Mouse (Mus musculus) embryonic facial prominence, embryonic 12.5 days (tissue): ENCODE measurements around the gene Arl8a. TPM values are rescaled to one million over a fixed set of nuclear protein-coding genes. Genes with fewer than 3 reads are reported as not detected.

Experiments used
- ATAC-seq: fragments of 200-750 bp; cut with Nextera tagmentation; 2 replicates; pipeline ENCODE4 v1.8.0; 2017; ENCODE audit not compliant: insufficient number of reproducible peaks, insufficient read depth, low FRiP score, low TSS enrichment
- H3K27ac ChIP-seq: fragments of 300-500 bp; sonication (generic); 2 replicates; pipeline ENCODE4 v1.5.1; 2016; ENCODE audit warnings: mild to moderate bottlenecking
- H3K27me3 ChIP-seq: fragments of 300-500 bp; sonication (generic); 2 replicates; pipeline ENCODE4 v1.6.1; 2016; ENCODE audit warnings: mild to moderate bottlenecking, moderate library complexity
- H3K36me3 ChIP-seq: fragments of 300-500 bp; sonication (generic); 2 replicates; pipeline ENCODE4 v1.6.1; 2016; ENCODE audit warnings: mild to moderate bottlenecking
- H3K4me1 ChIP-seq: fragments of 300-500 bp; sonication (generic); 2 replicates; pipeline ENCODE4 v1.6.1; 2016
- H3K4me2 ChIP-seq: fragments of 300-500 bp; sonication (generic); replicated peaks from 2 replicates; pipeline ENCODE4 v1.6.1; 2016; ENCODE audit warnings: mild to moderate bottlenecking, moderate library complexity
- H3K4me3 ChIP-seq: fragments of 300-500 bp; sonication (generic); 2 replicates; pipeline ENCODE4 v1.5.1; 2016; ENCODE audit warnings: mild to moderate bottlenecking
- H3K9ac ChIP-seq: fragments of 300-500 bp; sonication (generic); 2 replicates; pipeline ENCODE4 v1.6.1; 2016; ENCODE audit warnings: mild to moderate bottlenecking, moderate library complexity
- H3K9me3 ChIP-seq: fragments of 300-500 bp; sonication (generic); 2 replicates; pipeline ENCODE4 v1.6.1; 2016; ENCODE audit warnings: mild to moderate bottlenecking, moderate library complexity
- WGBS: fragments of 180-500 bp; shearing (Covaris S2); methylation state at CpG from one replicate; pipeline ENCODE4 v1.1.7; 2016; 5-methylcytosine and 5-hydroxymethylcytosine counted together
- polyA plus RNA-seq: library from polyadenylated mRNA; unstranded; fragments of >200 nt; fragmentation: Nextera tagmentation; extraction: Ambion mirVana; gene quantifications from 2 replicates; pipeline ENCODE4 v1.2.1, GENCODE M21; 2016

Gene Arl8a
- polyA plus RNA-seq, 1 experiment from 2014 or later: 81.2 TPM

GRCm38 (mm10) chr1:135125990-135126389 lies 20.6 kb upstream of the Arl8a start:
- H3K27ac ChIP-seq: peak overlapping the region; percentile 86

DNA sequence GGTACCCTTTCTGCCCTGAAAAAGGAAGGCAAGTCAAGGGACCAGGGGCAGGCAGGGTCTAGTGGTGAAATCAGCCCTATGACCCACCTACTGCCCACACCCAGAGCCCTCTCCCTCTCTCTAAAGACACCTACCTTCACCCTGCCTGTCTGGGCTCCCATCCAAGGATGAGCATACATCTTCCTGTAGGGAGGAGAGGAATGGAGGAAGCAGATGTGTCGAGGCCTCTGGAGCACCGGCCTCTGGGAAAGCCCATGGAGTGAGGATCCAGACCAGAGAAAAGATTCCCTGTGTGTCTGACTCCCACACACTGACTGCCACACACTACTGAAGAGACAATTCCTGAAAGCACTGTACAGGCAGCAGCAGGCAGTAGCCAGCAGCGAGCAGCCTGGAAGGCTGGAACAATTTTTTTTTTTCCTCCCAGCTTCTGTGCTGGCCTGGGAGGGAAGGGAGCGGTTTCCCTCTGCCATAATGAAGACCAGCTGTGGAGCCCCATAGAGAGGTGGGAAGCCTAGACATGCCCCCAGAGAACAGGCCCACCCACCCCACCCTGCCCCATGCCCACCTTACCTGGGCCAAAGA lies 20.1 kb upstream of the Arl8a start:
- WGBS: 30% methylated on average over 4 of the region's 4 CpGs
- Histone ChIP-seq H3K36me3 (no peaks in the 10 kb centered on the region), H3K9ac (peak overlapping the region; percentile 7; the same call in 1 of the 2 replicates), H3K27ac (peak overlapping the region; percentile 86), H3K4me2 (no peak overlapping the region), H3K27me3 (peaks cover 8% of the 10 kb centered on the region; the same call in 1 of the 2 replicates), H3K9me3 (no peaks in the 10 kb centered on the region), H3K4me1 (peaks cover 51% of the 10 kb centered on the region), H3K4me3 (no peak overlapping the region)
- ATAC-seq: no peak

More at GRCm38 (mm10) chr1:135125990-135126389, 20.6 kb upstream of the Arl8a start:
- no peaks in the 10 kb centered on the region for H3K36me3 ChIP-seq
- H3K9ac ChIP-seq: no peak overlapping the region
- H3K27me3 ChIP-seq: peaks cover 8% of the 10 kb centered on the region; the same call in 1 of the 2 replicates
- 51% methylated on average over 8 of the region's 8 CpGs for WGBS
- H3K4me3 ChIP-seq: no peak overlapping the region
- no peak for ATAC-seq
- no peaks in the 10 kb centered on the region for H3K9me3 ChIP-seq
- peaks cover 45% of the 10 kb centered on the region for H3K4me1 ChIP-seq
- H3K4me2 ChIP-seq: peak overlapping the region; percentile 23; the same call in 1 of the 2 replicates

DNA sequence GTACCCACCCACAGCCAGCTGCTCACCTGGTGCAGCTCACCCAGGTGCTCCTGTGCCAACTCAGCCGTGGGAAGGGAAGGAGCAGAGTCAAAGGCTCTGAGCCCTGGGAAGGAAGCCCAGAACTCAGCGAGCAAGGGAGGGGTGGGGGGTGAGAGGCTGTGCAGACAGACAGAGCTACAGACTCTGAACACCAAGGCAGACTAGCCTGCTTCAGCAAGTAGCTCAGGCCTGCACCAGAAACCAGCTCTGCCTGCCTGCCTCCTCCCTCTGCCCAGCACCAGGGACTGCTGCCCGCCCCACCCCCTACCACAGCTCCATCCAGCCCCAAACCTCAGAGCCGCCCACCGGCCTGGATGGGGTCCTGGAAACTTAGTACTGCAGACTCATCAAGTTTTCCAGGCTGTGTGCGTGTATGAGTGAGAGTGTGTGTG lies 18.6 kb upstream of the Arl8a start:
- WGBS: 41% methylated on average over 6 of the region's 6 CpGs
- Histone ChIP-seq H3K4me2 (no peak overlapping the region), H3K36me3 (no peaks in the 10 kb centered on the region), H3K9me3 (no peaks in the 10 kb centered on the region), H3K27ac (peak overlapping the region; percentile 86), H3K9ac (no peak overlapping the region), H3K4me1 (peaks cover 58% of the 10 kb centered on the region), H3K4me3 (no peak overlapping the region), H3K27me3 (peaks cover 8% of the 10 kb centered on the region; the same call in 1 of the 2 replicates)
- ATAC-seq: 0 out of 2 replicates have a peak, but pooled peaks have one; percentile 50

DNA sequence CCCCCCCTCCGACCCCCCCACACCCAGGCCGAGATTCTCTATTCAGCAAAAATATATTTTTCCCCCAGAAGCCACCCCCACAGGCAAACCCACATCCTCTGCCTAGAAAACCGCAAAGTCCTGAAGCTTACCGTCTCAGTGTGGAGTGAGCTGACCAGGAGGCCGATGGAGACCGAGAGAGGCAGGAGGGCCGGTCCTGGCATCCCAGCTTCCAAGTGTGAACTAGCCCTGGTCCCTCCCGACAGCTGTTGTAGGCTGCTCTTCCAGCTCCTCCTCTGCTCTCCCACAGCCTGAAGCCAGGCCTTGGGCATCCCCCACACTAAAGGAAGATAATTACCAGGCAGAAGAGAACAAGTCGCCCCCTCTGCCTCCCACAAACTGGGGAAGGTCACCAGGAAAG lies 17.6 kb upstream of the Arl8a start:
- Histone ChIP-seq H3K9ac (no peak overlapping the region; the same call in 1 of the 2 replicates), H3K9me3 (no peaks in the 10 kb centered on the region), H3K4me3 (no peak overlapping the region), H3K27me3 (peaks cover 8% of the 10 kb centered on the region; the same call in 1 of the 2 replicates), H3K27ac (no peak overlapping the region), H3K36me3 (no peaks in the 10 kb centered on the region), H3K4me1 (peaks cover 58% of the 10 kb centered on the region), H3K4me2 (no peak overlapping the region)
- 32% methylated on average over 9 of the region's 9 CpGs for WGBS
- ATAC-seq: no peak

DNA sequence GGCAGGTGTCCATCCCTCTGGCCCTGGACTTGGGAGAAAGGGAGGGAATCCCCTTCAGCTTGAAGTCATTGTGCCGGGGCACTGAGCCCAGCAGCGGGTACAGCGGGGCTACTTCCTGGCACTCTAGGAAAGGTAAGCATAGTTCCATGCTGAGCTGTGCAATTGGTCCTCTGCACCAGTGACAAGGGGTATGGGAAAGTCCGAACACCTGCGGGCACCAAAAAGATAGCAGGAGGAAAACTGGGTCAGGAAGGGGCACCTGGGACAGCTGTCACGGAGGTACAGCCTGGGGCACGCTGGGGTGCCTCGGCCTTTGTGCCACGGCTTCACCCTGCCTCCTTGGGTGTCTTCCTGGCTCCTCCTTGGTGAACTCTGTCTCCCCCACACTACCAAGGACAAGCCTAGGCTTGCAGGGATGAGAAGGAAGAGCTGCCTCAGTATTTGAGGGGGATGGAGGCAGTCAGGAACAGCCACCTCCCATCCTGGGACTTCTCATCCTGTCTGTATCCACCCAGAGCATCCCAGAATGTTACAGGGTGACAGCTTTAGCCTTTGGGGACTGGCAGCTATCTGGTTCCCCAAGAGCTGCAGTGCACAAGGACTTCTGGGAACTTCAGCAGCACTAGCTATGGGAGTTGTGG lies 17.0 kb upstream of the Arl8a start:
- H3K27ac ChIP-seq: peak overlapping the region; percentile 23; the same call in 1 of the 2 replicates
- H3K4me3 ChIP-seq: no peak overlapping the region
- H3K27me3 ChIP-seq: peaks cover 8% of the 10 kb centered on the region; the same call in 1 of the 2 replicates
- WGBS: 66% methylated on average over 9 of the region's 9 CpGs
- no peaks in the 10 kb centered on the region for H3K9me3 ChIP-seq
- no peaks in the 10 kb centered on the region for H3K36me3 ChIP-seq
- H3K9ac ChIP-seq: no peak overlapping the region; the same call in 1 of the 2 replicates
- peaks cover 58% of the 10 kb centered on the region for H3K4me1 ChIP-seq
- no peak overlapping the region for H3K4me2 ChIP-seq
- ATAC-seq: no peak

DNA sequence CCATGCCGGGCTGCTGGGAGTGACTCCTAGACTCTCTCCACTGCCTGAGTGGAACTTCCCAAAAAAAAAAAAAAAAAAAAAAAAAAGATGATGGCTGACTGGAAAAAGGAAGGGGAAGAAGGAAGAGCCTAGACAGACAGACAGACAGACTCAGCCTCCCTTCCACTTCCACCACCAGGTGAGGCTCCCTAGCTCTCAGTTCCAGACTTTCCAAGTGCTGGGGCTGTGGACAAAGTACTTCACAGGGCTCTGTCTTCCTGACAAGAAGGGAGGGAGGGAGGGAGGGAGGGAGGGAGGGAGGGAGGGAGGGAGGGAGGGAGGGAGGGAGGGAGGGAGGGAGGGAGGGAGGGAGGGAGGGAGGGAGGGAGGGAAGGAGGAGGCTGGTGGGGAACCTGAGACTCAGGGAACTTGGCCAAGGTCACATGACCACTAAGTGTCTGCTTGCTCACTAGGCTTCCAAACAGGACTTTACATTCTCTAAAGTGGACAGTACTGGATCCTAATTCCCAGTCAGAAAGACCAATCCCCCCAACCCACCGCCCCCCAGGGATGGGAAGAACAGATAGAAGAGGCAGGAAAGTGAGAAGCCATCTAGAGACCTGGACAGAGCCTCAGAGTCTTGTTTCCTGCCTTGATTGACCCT lies 16.1 kb upstream of the Arl8a start:
- 72% methylated on average over 2 of the region's 2 CpGs for WGBS
- Histone ChIP-seq H3K9me3 (no peaks in the 10 kb centered on the region), H3K27me3 (peaks cover 8% of the 10 kb centered on the region; the same call in 1 of the 2 replicates), H3K27ac (0 out of 2 replicates have a peak overlapping the region, but pooled peaks have one; percentile 6), H3K4me1 (peaks cover 58% of the 10 kb centered on the region), H3K4me2 (no peak overlapping the region), H3K36me3 (no peaks in the 10 kb centered on the region), H3K4me3 (no peak overlapping the region), H3K9ac (no peak overlapping the region)
- no peak for ATAC-seq

DNA sequence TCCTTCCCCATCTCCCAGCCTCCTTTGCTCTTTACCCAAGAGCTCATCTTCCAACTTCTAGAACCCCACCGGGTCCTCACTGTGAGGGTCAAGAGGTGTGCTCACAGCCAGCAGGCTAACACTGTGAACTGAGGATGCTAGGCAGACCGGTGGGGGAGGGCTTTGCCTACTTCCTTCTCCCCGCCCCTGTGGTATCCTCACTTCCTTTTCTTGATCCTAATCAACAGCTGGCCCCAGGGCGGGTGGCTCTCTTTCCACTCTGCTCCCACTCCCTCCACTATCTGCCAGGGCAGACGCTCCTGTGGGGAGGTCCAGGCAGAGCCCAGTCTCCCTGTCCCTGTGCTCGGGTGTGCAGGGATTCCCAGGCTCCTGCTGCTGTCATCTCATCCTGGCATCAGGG lies 15.6 kb upstream of the Arl8a start:
- ATAC-seq: no peak
- H3K4me2 ChIP-seq: no peak overlapping the region
- no peaks in the 10 kb centered on the region for H3K36me3 ChIP-seq
- H3K9ac ChIP-seq: no peak overlapping the region
- H3K4me1 ChIP-seq: peaks cover 52% of the 10 kb centered on the region
- 25% methylated on average over 6 of the region's 6 CpGs for WGBS
- 0 out of 2 replicates have a peak overlapping the region, but pooled peaks have one; percentile 6 for H3K27ac ChIP-seq
- H3K4me3 ChIP-seq: no peak overlapping the region
- H3K9me3 ChIP-seq: no peaks in the 10 kb centered on the region
- peaks cover 4% of the 10 kb centered on the region; the same call in 1 of the 2 replicates for H3K27me3 ChIP-seq

GRCm38 (mm10) chr1:135131560-135131959 lies 15.1 kb upstream of the Arl8a start:
- Histone ChIP-seq H3K4me3 (no peak overlapping the region), H3K4me1 (peaks cover 47% of the 10 kb centered on the region), H3K9me3 (no peaks in the 10 kb centered on the region), H3K36me3 (no peaks in the 10 kb centered on the region), H3K9ac (no peak overlapping the region), H3K27me3 (peaks cover 4% of the 10 kb centered on the region; the same call in 1 of the 2 replicates), H3K27ac (no peak overlapping the region), H3K4me2 (no peak overlapping the region)
- no peak for ATAC-seq
- WGBS: 57% methylated on average over 8 of the region's 8 CpGs

GRCm38 (mm10) chr1:135132473-135132872 lies 14.2 kb upstream of the Arl8a start, which contains the start of gene Ptpn7:
Gene Ptpn7, plus strand, starts transcription at chr1:135132700.
- Histone ChIP-seq H3K27me3 (peaks cover 4% of the 10 kb centered on the region; the same call in 1 of the 2 replicates), H3K4me2 (no peak within 1 kb of the TSS), H3K4me1 (peaks cover 38% of the 10 kb centered on the region), H3K27ac (no peak within 1 kb of the TSS), H3K9me3 (no peaks in the 10 kb centered on the region), H3K36me3 (no peaks in the 10 kb centered on the region), H3K9ac (no peak within 1 kb of the TSS), H3K4me3 (no peak within 1 kb of the TSS)
- WGBS: 53% methylated on average over 10 of the region's 10 CpGs
- ATAC-seq: no peak

- H3K4me2 ChIP-seq: no peak overlapping the region
- no peak overlapping the region for H3K27ac ChIP-seq
- H3K4me1 ChIP-seq: peaks cover 33% of the 10 kb centered on the region
- H3K36me3 ChIP-seq: no peaks in the 10 kb centered on the region
- no peak for ATAC-seq
- WGBS: 83% methylated on average over 9 of the region's 9 CpGs
- H3K27me3 ChIP-seq: peaks cover 4% of the 10 kb centered on the region; the same call in 1 of the 2 replicates
- no peak overlapping the region for H3K4me3 ChIP-seq
- no peak overlapping the region for H3K9ac ChIP-seq
- H3K9me3 ChIP-seq: no peaks in the 10 kb centered on the region
Observed at GRCm38 (mm10) chr1:135132893-135133369, 13.7 kb upstream of the Arl8a start.

DNA sequence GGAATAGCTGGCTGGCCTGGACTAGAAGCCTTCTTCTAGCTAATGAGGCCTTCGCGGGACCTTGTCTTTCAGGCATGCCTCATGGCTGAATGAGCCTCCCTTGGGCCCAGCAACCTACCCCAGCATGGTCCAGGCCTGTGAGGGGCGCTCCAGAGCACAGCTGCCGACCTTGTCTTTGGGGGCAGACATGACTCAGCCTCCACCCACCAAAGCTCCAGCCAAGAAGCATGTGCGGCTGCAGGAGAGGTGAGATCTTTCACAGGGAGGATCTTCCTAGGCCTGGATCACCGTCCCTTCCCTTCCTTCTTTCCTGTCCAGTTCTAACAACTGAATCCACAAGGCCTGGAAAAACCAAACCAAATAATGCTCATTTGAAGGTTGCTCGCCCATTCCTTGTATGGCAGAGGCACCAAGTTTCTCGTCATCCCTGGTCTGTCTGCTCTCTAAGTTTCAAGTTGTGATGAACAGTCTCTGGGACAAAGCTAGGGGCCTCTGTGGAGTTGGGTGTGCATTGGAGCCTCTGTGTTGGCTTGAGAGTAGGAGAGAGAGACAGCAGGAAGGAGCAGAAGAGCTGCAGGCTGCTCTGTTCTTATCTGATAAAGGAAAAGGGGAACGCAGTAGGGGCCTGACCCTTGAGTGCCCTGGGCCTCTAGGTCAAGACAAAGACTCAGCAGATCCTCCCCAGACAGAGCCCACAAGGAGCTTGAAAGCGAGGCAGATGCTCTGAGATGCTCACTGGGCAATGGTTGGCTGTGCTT lies 12.8 kb upstream of the Arl8a start:
- no peaks in the 10 kb centered on the region for H3K9me3 ChIP-seq
- H3K4me3 ChIP-seq: no peak overlapping the region
- H3K4me1 ChIP-seq: peaks cover 24% of the 10 kb centered on the region
- no peak overlapping the region for H3K4me2 ChIP-seq
- no peaks in the 10 kb centered on the region for H3K36me3 ChIP-seq
- no peak overlapping the region for H3K27ac ChIP-seq
- H3K27me3 ChIP-seq: peaks cover 4% of the 10 kb centered on the region; the same call in 1 of the 2 replicates
- 77% methylated on average over 10 of the region's 10 CpGs for WGBS
- ATAC-seq: no peak
- H3K9ac ChIP-seq: no peak overlapping the region
